Mouse (Mus musculus) forebrain, embryonic 14.5 days (tissue): ENCODE results near the gene Tet3. TPM values are rescaled to one million over a fixed set of nuclear protein-coding genes. Genes with fewer than 3 reads are reported as not detected.
"Not testable (repeated sequence)": the region's sequence is repeated elsewhere in the genome, so short reads cannot be mapped to it uniquely, and the experiment has no call there.

ENCODE experiments used
- ATAC-seq: fragments of 200-750 bp; cut with Nextera tagmentation; 2 replicates; pipeline ENCODE4 v1.8.0; 2017; ENCODE audit warnings: mild to moderate bottlenecking, moderate library complexity
- DNase-seq: peaks from one replicate; pipeline ENCODE4 v3.0.0-alpha.2; 2015; ENCODE audit warnings: low spot score
- H3K27ac ChIP-seq: fragments of 300-500 bp; sonication (generic); 2 replicates; pipeline ENCODE4 v1.5.1; 2014; ENCODE audit warnings: low read depth, mild to moderate bottlenecking, control low read depth, low read length, moderate library complexity
- H3K27me3 ChIP-seq: fragments of 300-500 bp; sonication (generic); replicated peaks from 2 replicates; pipeline ENCODE4 v1.6.1; 2014; ENCODE audit warnings: low read length, control low read depth, mixed read lengths; ENCODE audit not compliant: control insufficient read depth, insufficient read depth
- H3K36me3 ChIP-seq: fragments of 300-500 bp; sonication (generic); 2 replicates; pipeline ENCODE4 v1.6.1; 2014; ENCODE audit warnings: low read length, control low read depth; ENCODE audit not compliant: control insufficient read depth, insufficient read depth
- H3K4me1 ChIP-seq: fragments of 300-500 bp; sonication (generic); 2 replicates; pipeline ENCODE4 v1.6.1; 2014; ENCODE audit warnings: antibody characterized with exemption, low read length, control low read depth; ENCODE audit not compliant: control insufficient read depth, insufficient read depth
- H3K4me2 ChIP-seq: fragments of 300-500 bp; sonication (generic); 2 replicates; pipeline ENCODE4 v1.6.1; 2014; ENCODE audit warnings: mild to moderate bottlenecking, control low read depth, low read length
- H3K4me3 ChIP-seq: fragments of 300-500 bp; sonication (generic); 2 replicates; pipeline ENCODE4 v1.5.1; 2014; ENCODE audit warnings: low read depth, low read length, control low read depth
- H3K9ac ChIP-seq: fragments of 300-500 bp; sonication (generic); 2 replicates; pipeline ENCODE4 v1.6.1; 2014; ENCODE audit warnings: mild to moderate bottlenecking, low read length, control low read depth, moderate library complexity
- H3K9me3 ChIP-seq: fragments of 300-500 bp; sonication (generic); replicated peaks from 2 replicates; pipeline ENCODE4 v1.6.1; 2016; ENCODE audit warnings: low read length, control low read depth, mixed read lengths; ENCODE audit not compliant: control insufficient read depth
- WGBS: fragments of 180-500 bp; shearing (Covaris S2); extraction: QIAGEN DNeasy Blood & Tissue Kit; methylation state at CpG from one replicate; pipeline ENCODE4 v1.1.7; 2014; 5-methylcytosine and 5-hydroxymethylcytosine counted together
- polyA plus RNA-seq: library from polyadenylated mRNA; unstranded; fragments of >200 nt; fragmentation: Nextera tagmentation; extraction: Ambion mirVana; gene quantifications from 2 replicates; pipeline ENCODE4 v1.2.1, GENCODE M21; 2014

Gene Tet3
- polyA plus RNA-seq, 1 experiment from 2014 or later: 34.9 TPM

GRCm38 (mm10) chr6:83348873-83349272 lies 110.0 kb downstream of the Tet3 start, which contains the start of gene Bola3:
Gene Bola3 (plus strand): TSS chr6:83349147.
- H3K4me2 ChIP-seq: peak within 1 kb of the TSS; percentile 60
- ATAC-seq: no peak; the same call in 1 of the 2 replicates
- DNase-seq: no peak
- 0 out of 2 replicates have a peak, but pooled peaks cover 4% of the 10 kb centered on the region for H3K4me1 ChIP-seq
- H3K9me3 ChIP-seq: no peaks in the 10 kb centered on the region
- peak within 1 kb of the TSS; percentile 83 for H3K4me3 ChIP-seq
- H3K27ac ChIP-seq: no peak within 1 kb of the TSS; the same call in 1 of the 2 replicates
- peak within 1 kb of the TSS; percentile 96 for H3K9ac ChIP-seq
- peaks cover 13% of the 10 kb centered on the region; the same call in 1 of the 2 replicates for H3K36me3 ChIP-seq
- H3K27me3 ChIP-seq: no peaks in the 10 kb centered on the region
- 31% methylated on average over 6 of the region's 6 CpGs for WGBS

GRCm38 (mm10) chr6:83347916-83348315 lies 111.0 kb downstream of the Tet3 start:
- Histone ChIP-seq H3K4me2 (no peak overlapping the region), H3K9me3 (no peaks in the 10 kb centered on the region), H3K4me3 (no peak overlapping the region), H3K27ac (no peak overlapping the region), H3K4me1 (0 out of 2 replicates have a peak, but pooled peaks cover 4% of the 10 kb centered on the region), H3K9ac (no peak overlapping the region), H3K36me3 (peaks cover 8% of the 10 kb centered on the region), H3K27me3 (no peaks in the 10 kb centered on the region)
- ATAC-seq (no peak), DNase-seq (no peak)
- 88% methylated on average over 3 of the region's 3 CpGs for WGBS

DNA sequence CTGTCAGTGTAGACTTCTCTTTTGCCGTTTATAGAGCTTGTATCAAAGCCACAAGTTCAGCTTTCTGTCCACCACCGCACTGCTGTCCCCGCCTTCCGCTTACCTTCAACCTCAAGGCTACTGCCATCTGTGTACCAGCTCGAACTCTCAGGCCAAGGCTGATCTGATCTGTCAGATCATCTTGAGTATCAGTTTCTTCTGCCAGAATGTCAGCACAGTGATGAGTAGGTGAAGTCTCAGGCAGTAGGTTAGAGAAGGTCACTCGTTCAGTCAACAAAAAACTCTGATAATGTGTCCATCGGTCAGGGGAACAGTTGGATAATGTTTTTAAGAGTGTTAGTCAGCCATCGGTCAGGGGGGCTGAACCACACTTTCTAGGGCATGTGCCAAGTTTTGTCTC lies 113.6 kb downstream of the Tet3 start:
- H3K27ac ChIP-seq, H3K27me3 ChIP-seq, DNase-seq, H3K9ac ChIP-seq, H3K4me1 ChIP-seq, H3K4me2 ChIP-seq, ATAC-seq, H3K4me3 ChIP-seq, H3K9me3 ChIP-seq: not testable (repeated sequence)
- 94% methylated on average over 8 of the region's 8 CpGs for WGBS
- peaks cover 32% of the 10 kb centered on the region for H3K36me3 ChIP-seq

- no peak for ATAC-seq
- no peaks in the 10 kb centered on the region for H3K27me3 ChIP-seq
- DNase-seq: no peak
- no peak overlapping the region for H3K4me2 ChIP-seq
- H3K36me3 ChIP-seq: peaks cover 54% of the 10 kb centered on the region
- no peak overlapping the region for H3K4me3 ChIP-seq
- H3K4me1 ChIP-seq: no peaks in the 10 kb centered on the region
- H3K9me3 ChIP-seq: no peaks in the 10 kb centered on the region
- 90% methylated on average over 2 of the region's 2 CpGs for WGBS
- H3K27ac ChIP-seq: no peak overlapping the region
- no peak overlapping the region for H3K9ac ChIP-seq
Measured at GRCm38 (mm10) chr6:83342957-83343356, 115.9 kb downstream of the Tet3 start.

GRCm38 (mm10) chr6:83341387-83341786 lies 117.5 kb downstream of the Tet3 start:
- no peaks in the 10 kb centered on the region for H3K27me3 ChIP-seq
- no peaks in the 10 kb centered on the region for H3K4me1 ChIP-seq
- no peak overlapping the region for H3K9ac ChIP-seq
- WGBS: 86% methylated on average over 3 of the region's 3 CpGs
- no peak for DNase-seq
- H3K4me2 ChIP-seq: no peak overlapping the region
- peaks cover 53% of the 10 kb centered on the region for H3K36me3 ChIP-seq
- no peaks in the 10 kb centered on the region for H3K9me3 ChIP-seq
- no peak for ATAC-seq
- H3K4me3 ChIP-seq: no peak overlapping the region
- H3K27ac ChIP-seq: no peak overlapping the region

DNA sequence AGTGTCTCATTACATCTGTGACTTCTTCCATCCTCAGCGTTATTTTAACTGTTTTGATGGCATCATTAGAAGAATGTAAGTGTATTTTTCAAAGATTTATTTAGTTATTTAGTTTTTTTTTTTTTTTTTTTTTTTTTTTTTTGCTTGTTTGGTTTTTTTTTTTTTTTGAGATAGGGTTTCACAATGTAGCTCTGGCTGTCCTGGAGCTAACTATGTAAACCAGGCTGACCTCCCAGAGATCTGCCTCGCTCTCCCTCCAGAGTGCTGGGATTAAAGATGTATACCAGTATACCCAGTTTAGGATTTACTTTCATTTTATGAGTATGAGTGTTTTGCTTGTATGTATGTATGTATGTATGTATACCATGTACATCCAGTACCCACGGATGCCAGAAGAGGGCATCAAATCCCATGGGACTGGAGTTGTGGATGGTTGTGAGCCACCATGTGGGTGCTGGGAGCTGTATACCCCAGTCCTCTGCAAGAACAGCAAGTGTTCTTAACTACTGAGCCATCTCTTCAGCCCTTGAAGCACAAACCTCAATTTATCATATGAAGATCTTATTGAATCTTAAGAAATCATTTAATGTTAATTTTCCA lies 131.2 kb downstream of the Tet3 start:
- Histone ChIP-seq H3K36me3 (peaks cover 35% of the 10 kb centered on the region), H3K27me3 (no peaks in the 10 kb centered on the region), H3K4me2 (no peak overlapping the region), H3K9me3 (no peaks in the 10 kb centered on the region), H3K4me3 (0 out of 2 replicates have a peak overlapping the region, but pooled peaks have one; percentile 90), H3K9ac (no peak overlapping the region), H3K27ac (no peak overlapping the region), H3K4me1 (peaks cover 12% of the 10 kb centered on the region)
- no peak for DNase-seq
- 96% methylated on average over 3 of the region's 3 CpGs for WGBS
- no peak for ATAC-seq

- no peak for ATAC-seq
- Histone ChIP-seq H3K27me3 (no peaks in the 10 kb centered on the region), H3K4me3 (peak overlapping the region; percentile 90), H3K9me3 (no peaks in the 10 kb centered on the region), H3K36me3 (peaks cover 26% of the 10 kb centered on the region), H3K27ac (no peak overlapping the region), H3K4me2 (peak overlapping the region; percentile 83), H3K4me1 (peaks cover 12% of the 10 kb centered on the region), H3K9ac (peak overlapping the region; percentile 95)
- DNase-seq: no peak
- 68% methylated on average over 6 of the region's 6 CpGs for WGBS
Measured at GRCm38 (mm10) chr6:83326761-83327160, 132.1 kb downstream of the Tet3 start.

- peak overlapping the region; percentile 90 for H3K4me3 ChIP-seq
Measured at GRCm38 (mm10) chr6:83326394-83326736, 132.5 kb downstream of the Tet3 start.

More at GRCm38 (mm10) chr6:83326394-83326736, 132.5 kb downstream of the Tet3 start:
- peak overlapping the region; percentile 83 for H3K4me2 ChIP-seq
- H3K27ac ChIP-seq: peak overlapping the region; percentile 84; the same call in 1 of the 2 replicates
- WGBS: 8% methylated on average over 6 of the region's 6 CpGs
- no peak for DNase-seq
- no peak for ATAC-seq
- H3K9ac ChIP-seq: peak overlapping the region; percentile 95
- no peaks in the 10 kb centered on the region for H3K9me3 ChIP-seq
- H3K27me3 ChIP-seq: no peaks in the 10 kb centered on the region
- H3K4me1 ChIP-seq: peaks cover 12% of the 10 kb centered on the region
- peaks cover 22% of the 10 kb centered on the region for H3K36me3 ChIP-seq
